Comparison of ENCODE assay signal across 9 mouse cellular contexts in genomic region chr10:21685122-21685798, GRCm38 (mm10).
A peak's percentile ranks its signal among the peaks of the same experiment; 100 is the strongest.
DNase-seq lines count a peak whose midpoint lies in the region; ATAC-seq lines count a peak whose summit lies in the region.
"Had no signal": no experiment of that assay in that cellular context is flagged by ENCODE, and none has a peak within 500 bp of the region (broad histone marks: within the 10 kb centered on the region; RNA-seq: fewer than 3 reads in every experiment).

No protein-coding gene starts in this region.

- no peak overlapping the region for H3K27ac ChIP-seq in intestine, embryonic 14.5 days (ENCODE audit: low read depth)
- H3K27ac ChIP-seq: limb, embryonic 15.5 days had no signal

- peak; percentile 18 for DNase-seq in CD4-positive helper T cell, adult 2 months (ENCODE audit: low read depth, low spot score)
- DNase-seq in adrenal gland, adult 18-20 months (ENCODE audit: low spot score in 2 of 2): peak; percentile 42 to 45
- peak; percentile 31 to 32 for DNase-seq in frontal cortex, postnatal 14 days (ENCODE audit: low spot score in 2 of 2)
- no peak for DNase-seq in intestine, embryonic 14.5 days (ENCODE audit: low spot score)
- DNase-seq in left cerebral cortex, postnatal 10 days (ENCODE audit: extremely low spot score in 1 of 2, low spot score in 2 of 2): peak; percentile 38 to 65
- DNase-seq in lung, postnatal 4 days: peak; percentile 76 to 77
- DNase-seq in thymus, postnatal 10 days (ENCODE audit: low spot score in 2 of 2): peak; percentile 64 to 74
- no peak for DNase-seq in neural tube, embryonic 10.5 days (ENCODE audit: extremely low spot score, low spot score)

- intact Hi-C loops in left cerebral cortex, postnatal 10 days (cut with DNase I): loop anchor here (10.0 kb wide), 2 partner anchors 200 to 220 kb away; partner anchors contain the start of gene Sgk1

- H3K4me2 ChIP-seq in intestine, embryonic 14.5 days (ENCODE audit: low read length): no peak overlapping the region
- H3K4me2 ChIP-seq: limb, embryonic 15.5 days had no signal

- no peaks in the 10 kb centered on the region for H3K9me3 ChIP-seq in intestine, embryonic 14.5 days (ENCODE audit: control insufficient read depth, low read length)
- H3K9me3 ChIP-seq: limb, embryonic 15.5 days had no signal

- WGBS in intestine, embryonic 14.5 days: 39% methylated on average over 9 of the region's 9 CpGs

- no peak overlapping the region for H3K4me3 ChIP-seq in intestine, embryonic 14.5 days (ENCODE audit: low read depth, low read length)
- H3K4me3 ChIP-seq: limb, embryonic 15.5 days had no signal

- H3K4me1 ChIP-seq in intestine, embryonic 14.5 days (replicated peaks; ENCODE audit: control insufficient read depth, insufficient read depth, low read length): peaks cover 17% of the 10 kb centered on the region; the same call in 1 of the 2 replicates
- H3K4me1 ChIP-seq: limb, embryonic 15.5 days had no signal

- ATAC-seq in intestine, embryonic 14.5 days (replicated peaks; ENCODE audit: low FRiP score, low TSS enrichment, low read depth): peak; percentile 37; the same call in 1 of the 2 replicates

- no peaks in the 10 kb centered on the region for H3K27me3 ChIP-seq in intestine, embryonic 14.5 days (replicated peaks; ENCODE audit: control insufficient read depth, insufficient read depth, low read length)
- H3K27me3 ChIP-seq: limb, embryonic 15.5 days had no signal

- no peak overlapping the region for H3K9ac ChIP-seq in intestine, embryonic 14.5 days (ENCODE audit: low read length)
- H3K9ac ChIP-seq: limb, embryonic 15.5 days had no signal

- H3K36me3 ChIP-seq in intestine, embryonic 14.5 days (ENCODE audit: control insufficient read depth, insufficient read depth, low read length): no peaks in the 10 kb centered on the region
- H3K36me3 ChIP-seq: limb, embryonic 15.5 days had no signal

Comparison
In these comparisons a context has a peak if more than half of its experiments do, and no peak if none do; other contexts are left out.
1. DNase-seq: peak in CD4-positive helper T cell, adult 2 months (single experiment), adrenal gland, adult 18-20 months (2 of 2), frontal cortex, postnatal 14 days (2 of 2), left cerebral cortex, postnatal 10 days (2 of 2), lung, postnatal 4 days (2 of 2) and thymus, postnatal 10 days (2 of 2); none in intestine, embryonic 14.5 days (single experiment) and neural tube, embryonic 10.5 days (single experiment).